Mouse (Mus musculus) lung, embryonic 14.5 days (tissue): ENCODE data around the gene Mcm3ap. TPM values are rescaled to one million over a fixed set of nuclear protein-coding genes. Genes with fewer than 3 reads are reported as not detected.
A peak's percentile ranks its signal among the peaks of the same experiment; 100 is the strongest.

Experiments
- ATAC-seq: fragments of 200-750 bp; cut with Nextera tagmentation; 2 replicates; pipeline ENCODE4 v1.8.0; 2017; ENCODE audit warnings: mild to moderate bottlenecking, moderate TSS enrichment, moderate library complexity; ENCODE audit not compliant: insufficient read depth
- DNase-seq: peaks from one replicate; pipeline ENCODE4 v3.0.0-alpha.2; 2015
- H3K27ac ChIP-seq: fragments of 300-500 bp; sonication (generic); 2 replicates; pipeline ENCODE4 v1.5.1; 2014; ENCODE audit warnings: low read depth, mild to moderate bottlenecking, moderate library complexity
- H3K27me3 ChIP-seq: fragments of 300-500 bp; sonication (generic); 2 replicates; pipeline ENCODE4 v1.6.1; 2014; ENCODE audit warnings: low read length, control low read depth; ENCODE audit not compliant: insufficient read depth
- H3K36me3 ChIP-seq: fragments of 300-500 bp; sonication (generic); 2 replicates; pipeline ENCODE4 v1.6.1; 2014; ENCODE audit warnings: control low read depth; ENCODE audit not compliant: insufficient read depth
- H3K4me1 ChIP-seq: fragments of 300-500 bp; sonication (generic); 2 replicates; pipeline ENCODE4 v1.6.1; 2014; ENCODE audit warnings: antibody characterized with exemption, control low read depth; ENCODE audit not compliant: insufficient read depth
- H3K4me2 ChIP-seq: fragments of 300-500 bp; sonication (generic); 2 replicates; pipeline ENCODE4 v1.6.1; 2014; ENCODE audit warnings: mild to moderate bottlenecking
- H3K4me3 ChIP-seq: fragments of 300-500 bp; sonication (generic); 2 replicates; pipeline ENCODE4 v1.5.1; 2014; ENCODE audit warnings: low read depth, low read length
- H3K9ac ChIP-seq: fragments of 300-500 bp; sonication (generic); 2 replicates; pipeline ENCODE4 v1.6.1; 2014
- H3K9me3 ChIP-seq: fragments of 300-500 bp; sonication (generic); 2 replicates; pipeline ENCODE4 v1.6.1; 2016; ENCODE audit warnings: low read depth, low read length, control low read depth
- CTCF ChIP-seq: IDR thresholded peaks from 2 replicates; pipeline ENCODE4 v1.5.1; 2016; ENCODE audit warnings: antibody characterized with exemption, low read depth
- WGBS: fragments of 180-500 bp; shearing (Covaris S2); extraction: QIAGEN DNeasy Blood & Tissue Kit; methylation state at CpG from one replicate; pipeline ENCODE4 v1.1.7; 2014; 5-methylcytosine and 5-hydroxymethylcytosine counted together
- polyA plus RNA-seq: library from polyadenylated mRNA; unstranded; fragments of >200 nt; fragmentation: Nextera tagmentation; extraction: Ambion mirVana; gene quantifications from 2 replicates; pipeline ENCODE4 v1.2.1, GENCODE M21; 2014

Mcm3ap gene
- polyA plus RNA-seq, 1 experiment from 2014 or later: 67.6 TPM

- Histone ChIP-seq H3K9me3 (no peaks in the 10 kb centered on the region), H3K4me1 (no peaks in the 10 kb centered on the region), H3K36me3 (peaks cover 88% of the 10 kb centered on the region), H3K4me3 (no peak overlapping the region), H3K9ac (no peak overlapping the region), H3K27ac (no peak overlapping the region), H3K27me3 (no peaks in the 10 kb centered on the region), H3K4me2 (no peak overlapping the region)
- DNase-seq (no peak), ATAC-seq (no peak)
- no peak for TF ChIP-seq CTCF
- WGBS: 88% methylated on average over 7 of the region's 7 CpGs
Measured at GRCm38 (mm10) chr10:76496366-76496765, 27.6 kb downstream of the Mcm3ap start.

DNA sequence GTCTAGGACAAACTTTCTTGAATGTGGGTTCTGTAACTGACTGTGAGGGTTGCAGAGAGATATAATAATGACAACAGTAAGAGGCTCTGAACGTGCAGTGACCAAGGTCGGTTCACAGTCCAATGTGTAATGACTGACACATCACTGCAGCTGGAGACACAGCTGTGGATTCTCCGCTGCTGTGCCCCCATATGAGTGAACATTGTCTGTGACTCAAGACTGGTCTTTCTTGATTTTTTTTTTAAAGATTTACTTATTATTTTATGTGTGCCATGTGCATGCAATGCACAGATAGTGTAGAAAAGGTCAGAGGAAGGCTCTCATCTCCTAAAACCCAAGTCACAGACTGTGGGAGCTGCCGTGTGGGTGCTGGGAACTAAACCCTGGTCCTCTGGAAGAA is 28.8 kb downstream of the Mcm3ap start:
- H3K36me3 ChIP-seq: peaks cover 87% of the 10 kb centered on the region

GRCm38 (mm10) chr10:76504271-76504943 is 35.7 kb downstream of the Mcm3ap start:
- no peak for DNase-seq
- H3K27ac ChIP-seq: no peak overlapping the region
- no peak overlapping the region for H3K4me2 ChIP-seq
- H3K9ac ChIP-seq: no peak overlapping the region
- H3K27me3 ChIP-seq: no peaks in the 10 kb centered on the region
- no peaks in the 10 kb centered on the region for H3K4me1 ChIP-seq
- no peak for ATAC-seq
- no peak overlapping the region for H3K4me3 ChIP-seq
- H3K36me3 ChIP-seq: peaks cover 84% of the 10 kb centered on the region
- H3K9me3 ChIP-seq: no peaks in the 10 kb centered on the region
- WGBS: 75% methylated on average over 11 of the region's 11 CpGs
- TF ChIP-seq CTCF: no peak

More for the DNA sequence above, 28.8 kb downstream of the Mcm3ap start:
- H3K4me2 ChIP-seq: no peak overlapping the region
- no peak overlapping the region for H3K4me3 ChIP-seq
- ATAC-seq (no peak), DNase-seq (no peak)
- no peaks in the 10 kb centered on the region for H3K27me3 ChIP-seq
- H3K4me1 ChIP-seq: no peaks in the 10 kb centered on the region
- no peak for TF ChIP-seq CTCF
- H3K9ac ChIP-seq: no peak overlapping the region
- no peaks in the 10 kb centered on the region for H3K9me3 ChIP-seq
- no peak overlapping the region for H3K27ac ChIP-seq
- WGBS: 95% methylated on average over 4 of the region's 4 CpGs

- no peak overlapping the region for H3K4me3 ChIP-seq
- no peak overlapping the region for H3K27ac ChIP-seq
- WGBS: 81% methylated on average over 7 of the region's 7 CpGs
- no peak overlapping the region for H3K4me2 ChIP-seq
- no peak overlapping the region for H3K9ac ChIP-seq
- no peaks in the 10 kb centered on the region for H3K4me1 ChIP-seq
- H3K9me3 ChIP-seq: no peaks in the 10 kb centered on the region
- no peaks in the 10 kb centered on the region for H3K27me3 ChIP-seq
- DNase-seq (no peak), ATAC-seq (no peak)
- peaks cover 79% of the 10 kb centered on the region for H3K36me3 ChIP-seq
- TF ChIP-seq CTCF: no peak
Measured at GRCm38 (mm10) chr10:76505865-76506264, 37.1 kb downstream of the Mcm3ap start.

DNA sequence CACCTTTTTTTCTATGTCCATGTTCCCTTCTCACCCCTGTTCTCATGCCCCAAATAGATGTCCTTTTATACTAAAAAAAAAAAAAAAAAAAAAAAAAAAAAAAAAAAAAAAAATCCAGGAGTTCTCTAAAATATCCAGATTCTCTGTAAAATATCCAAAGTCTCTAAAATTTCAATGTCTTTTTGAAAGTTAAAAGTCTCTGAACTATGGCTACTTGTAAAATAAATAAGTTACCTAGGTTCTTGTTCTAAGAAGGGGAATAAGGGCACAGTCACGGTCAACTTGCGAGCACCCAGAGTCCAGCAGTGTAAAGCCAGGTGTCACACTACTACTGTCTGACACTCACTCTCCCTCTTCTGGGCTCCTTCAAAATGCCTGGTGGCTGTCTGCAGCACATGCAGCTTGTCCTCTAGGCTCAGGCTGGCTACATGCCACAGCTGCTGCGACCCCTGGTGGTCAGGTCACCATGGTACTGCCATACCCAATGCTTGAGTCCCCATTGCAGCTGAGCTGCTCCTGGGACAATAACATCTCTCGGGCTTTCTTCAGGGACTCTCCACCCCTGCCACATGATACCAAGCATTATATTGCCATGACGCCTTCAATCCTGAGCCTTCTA is 44.3 kb downstream of the Mcm3ap start:
- no peaks in the 10 kb centered on the region for H3K27me3 ChIP-seq
- H3K27ac ChIP-seq: no peak overlapping the region
- H3K4me2 ChIP-seq: no peak overlapping the region
- peak; percentile 77; the same call in 1 of the 2 replicates for ATAC-seq
- no peaks in the 10 kb centered on the region for H3K4me1 ChIP-seq
- H3K36me3 ChIP-seq: peaks cover 60% of the 10 kb centered on the region
- TF ChIP-seq CTCF: peak; percentile 93
- peak; percentile 89 for DNase-seq
- 40% methylated on average over 5 of the region's 5 CpGs for WGBS
- no peaks in the 10 kb centered on the region for H3K9me3 ChIP-seq
- H3K9ac ChIP-seq: no peak overlapping the region
- H3K4me3 ChIP-seq: no peak overlapping the region

DNA sequence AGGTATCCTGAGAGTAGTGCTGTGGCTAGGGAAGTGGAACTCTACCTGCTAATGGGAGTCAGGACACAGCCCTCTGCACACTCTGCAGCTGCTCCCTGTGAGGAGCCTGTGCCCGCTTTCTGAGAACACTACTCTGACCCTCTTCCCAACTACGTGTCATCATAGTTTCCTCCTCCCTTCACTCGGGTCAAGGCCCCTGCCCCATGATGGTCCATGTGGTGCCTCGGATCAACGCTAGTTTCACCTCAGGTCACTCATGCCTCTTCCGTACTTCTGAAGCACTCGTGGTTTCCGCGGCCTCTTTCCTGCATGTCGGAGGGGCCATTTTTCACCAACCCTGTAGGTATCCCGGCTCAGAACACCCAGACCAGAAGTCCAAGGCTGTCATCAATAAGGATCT is 62.2 kb downstream of the Mcm3ap start:
- H3K9me3 ChIP-seq: no peaks in the 10 kb centered on the region
- peak overlapping the region; percentile 70 for H3K4me3 ChIP-seq
- no peaks in the 10 kb centered on the region for H3K27me3 ChIP-seq
- H3K4me2 ChIP-seq: peak overlapping the region; percentile 95
- DNase-seq: no peak
- TF ChIP-seq CTCF: no peak
- H3K9ac ChIP-seq: peak overlapping the region; percentile 44
- H3K27ac ChIP-seq: no peak overlapping the region; the same call in 1 of the 2 replicates
- H3K36me3 ChIP-seq: peaks cover 22% of the 10 kb centered on the region
- WGBS: 1% methylated on average over 11 of the region's 11 CpGs
- no peak; the same call in 1 of the 2 replicates for ATAC-seq
- peaks cover 7% of the 10 kb centered on the region; the same call in 1 of the 2 replicates for H3K4me1 ChIP-seq

DNA sequence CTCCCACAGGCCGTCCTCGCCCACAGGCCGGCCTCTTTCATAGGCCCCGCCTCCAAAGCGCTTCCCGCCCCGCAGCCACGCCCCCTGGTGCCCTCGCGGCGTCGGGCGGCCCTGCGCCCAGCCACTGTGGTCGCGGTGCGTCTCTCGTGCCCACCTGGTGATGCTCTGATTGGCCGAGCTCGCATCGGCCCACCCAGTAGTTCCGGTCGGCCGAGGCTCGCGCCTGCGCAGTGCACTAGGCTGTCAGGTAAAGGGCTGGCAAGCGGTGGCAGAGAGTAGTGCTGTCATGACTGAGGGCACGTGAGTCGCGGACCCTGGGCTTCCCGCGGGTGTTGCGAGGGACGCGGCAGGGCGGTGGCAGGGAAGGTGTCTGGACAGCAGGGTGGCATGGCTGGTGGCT is 62.6 kb downstream of the Mcm3ap start, which contains the start of gene Lss:
Lss (plus strand) TSS at position 214 of the 400 bp plus-strand sequence.
- Histone ChIP-seq H3K4me1 (peaks cover 7% of the 10 kb centered on the region; the same call in 1 of the 2 replicates), H3K9me3 (no peaks in the 10 kb centered on the region), H3K4me3 (peak within 1 kb of the TSS; percentile 70), H3K27ac (peak within 1 kb of the TSS; percentile 72), H3K27me3 (no peaks in the 10 kb centered on the region), H3K36me3 (peaks cover 25% of the 10 kb centered on the region), H3K4me2 (peak within 1 kb of the TSS; percentile 95), H3K9ac (peak within 1 kb of the TSS; percentile 68)
- ATAC-seq: peak; percentile 99
- WGBS: 0% methylated on average over 37 of the region's 37 CpGs
- DNase-seq: peak; percentile 97
- peak; percentile 22; the same call in 1 of the 2 replicates for TF ChIP-seq CTCF
